Mouse (Mus musculus): ENCODE measurements at regions not wholly inside any gene's neighbourhood (a gene's known extent, or its start where the extent isn't known, plus 50 kb on each side); places are given as distances from the start of the nearest gene placed in this dataset.

DNA sequence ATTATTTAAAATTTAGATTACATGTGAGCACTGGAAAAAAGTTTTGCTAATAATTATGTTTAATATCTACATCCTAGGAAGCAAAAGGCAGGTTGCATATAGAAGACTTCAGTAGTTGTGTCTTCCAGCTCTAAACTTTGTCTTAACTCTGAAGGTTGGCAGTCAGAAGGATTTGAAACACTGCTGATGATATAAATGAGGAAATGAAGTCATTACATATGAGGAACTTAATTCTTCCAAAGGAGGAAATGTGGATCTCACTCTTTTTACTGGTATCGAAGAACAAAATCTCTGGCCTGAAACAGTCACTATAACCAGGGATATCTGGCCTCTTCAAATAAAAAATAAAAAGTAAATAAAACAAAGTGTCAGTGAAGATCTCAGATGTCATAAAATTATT is 173.1 kb downstream of the Calcrl start:
- no peaks in the 10 kb centered on the region for H3K9me3 ChIP-seq (replicated peaks; ENCODE audit: low read length)
- no peaks in the 10 kb centered on the region for H3K27me3 ChIP-seq (ENCODE audit: insufficient read depth, low read length)
- no peak overlapping the region for H3K4me3 ChIP-seq (replicated peaks; ENCODE audit: low read depth, low read length)
- H3K4me1 ChIP-seq (replicated peaks; ENCODE audit: insufficient read depth, low read length), result no peaks in the 10 kb centered on the region
- no peaks in the 10 kb centered on the region for H3K36me3 ChIP-seq (ENCODE audit: insufficient read depth, low read length)
- H3K27ac ChIP-seq, result no peak overlapping the region
- DNase-seq (ENCODE audit: low spot score) (no peak), ATAC-seq (replicated peaks; ENCODE audit: low FRiP score, low read depth) (no peak)
- no peak overlapping the region for H3K4me2 ChIP-seq (ENCODE audit: low read length)
- H3K9ac ChIP-seq (ENCODE audit: low read depth, low read length), result no peak overlapping the region
- no peak for TF ChIP-seq CTCF (IDR thresholded peaks at IDR 0.05; ENCODE audit: low read depth)
- WGBS, result 88% methylated on average over 1 of the region's 1 CpGs

- Histone ChIP-seq H3K9ac (ENCODE audit: low read depth, low read length) (no peak overlapping the region), H3K9me3 (replicated peaks; ENCODE audit: low read length) (no peaks in the 10 kb centered on the region), H3K4me1 (replicated peaks; ENCODE audit: insufficient read depth, low read length) (no peaks in the 10 kb centered on the region), H3K27me3 (ENCODE audit: insufficient read depth, low read length) (no peaks in the 10 kb centered on the region), H3K27ac (no peak overlapping the region), H3K4me3 (replicated peaks; ENCODE audit: low read depth, low read length) (no peak overlapping the region), H3K36me3 (ENCODE audit: insufficient read depth, low read length) (no peaks in the 10 kb centered on the region), H3K4me2 (ENCODE audit: low read length) (no peak overlapping the region)
- ATAC-seq (replicated peaks; ENCODE audit: low FRiP score, low read depth) (peak; percentile 72; the same call in 1 of the 2 replicates), DNase-seq (ENCODE audit: low spot score) (peak; percentile 90)
- TF ChIP-seq CTCF (IDR thresholded peaks at IDR 0.05; ENCODE audit: low read depth), result no peak
- WGBS, result 33% methylated on average over 2 of the region's 2 CpGs
Observed at GRCm38 (mm10) chr2:84258339-84259006, 166.7 kb downstream of the Calcrl start.

- Histone ChIP-seq H3K27me3 (ENCODE audit: insufficient read depth, low read length) (no peaks in the 10 kb centered on the region), H3K27ac (no peak overlapping the region), H3K4me1 (replicated peaks; ENCODE audit: insufficient read depth, low read length) (no peaks in the 10 kb centered on the region), H3K9ac (ENCODE audit: low read depth, low read length) (no peak overlapping the region), H3K9me3 (replicated peaks; ENCODE audit: low read length) (no peaks in the 10 kb centered on the region), H3K4me3 (replicated peaks; ENCODE audit: low read depth, low read length) (no peak overlapping the region), H3K4me2 (ENCODE audit: low read length) (no peak overlapping the region), H3K36me3 (ENCODE audit: insufficient read depth, low read length) (no peaks in the 10 kb centered on the region)
- DNase-seq (ENCODE audit: low spot score) (peak; percentile 61), ATAC-seq (replicated peaks; ENCODE audit: low FRiP score, low read depth) (no peak)
- WGBS, result 52% methylated on average over 1 of the region's 1 CpGs
- TF ChIP-seq CTCF (IDR thresholded peaks at IDR 0.05; ENCODE audit: low read depth), result peak; percentile 48; the same call in 1 of the 2 replicates
Observed at GRCm38 (mm10) chr2:84259222-84259621, 166.0 kb downstream of the Calcrl start.

DNA sequence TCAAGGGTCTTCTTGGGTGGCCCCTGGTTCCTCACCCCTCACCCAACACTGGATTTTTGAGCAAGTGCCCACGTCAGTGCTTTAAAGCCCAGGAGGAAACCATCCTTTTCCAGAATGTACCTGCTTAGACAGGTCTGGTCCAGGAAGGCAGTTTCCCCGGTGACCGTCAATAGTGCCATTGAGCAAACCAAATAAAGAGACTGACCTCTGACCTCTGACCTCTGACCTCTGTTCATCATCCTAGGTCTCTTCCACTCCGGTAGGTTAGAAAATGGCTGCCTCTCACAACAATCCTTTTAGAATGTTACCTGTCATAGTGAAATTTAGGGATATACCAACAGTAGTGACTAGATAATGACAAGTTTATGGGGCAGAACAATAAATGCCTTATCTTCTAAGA is 164.5 kb downstream of the Calcrl start:
- Histone ChIP-seq H3K9ac (ENCODE audit: low read depth, low read length) (no peak overlapping the region), H3K36me3 (ENCODE audit: insufficient read depth, low read length) (no peaks in the 10 kb centered on the region), H3K27me3 (ENCODE audit: insufficient read depth, low read length) (no peaks in the 10 kb centered on the region), H3K4me3 (replicated peaks; ENCODE audit: low read depth, low read length) (no peak overlapping the region), H3K4me1 (replicated peaks; ENCODE audit: insufficient read depth, low read length) (no peaks in the 10 kb centered on the region), H3K27ac (no peak overlapping the region), H3K9me3 (replicated peaks; ENCODE audit: low read length) (no peaks in the 10 kb centered on the region), H3K4me2 (ENCODE audit: low read length) (no peak overlapping the region)
- TF ChIP-seq CTCF (IDR thresholded peaks at IDR 0.05; ENCODE audit: low read depth), result no peak
- ATAC-seq (replicated peaks; ENCODE audit: low FRiP score, low read depth), result no peak
- no peak for DNase-seq (ENCODE audit: low spot score)
- WGBS, result 60% methylated on average over 4 of the region's 4 CpGs

DNA sequence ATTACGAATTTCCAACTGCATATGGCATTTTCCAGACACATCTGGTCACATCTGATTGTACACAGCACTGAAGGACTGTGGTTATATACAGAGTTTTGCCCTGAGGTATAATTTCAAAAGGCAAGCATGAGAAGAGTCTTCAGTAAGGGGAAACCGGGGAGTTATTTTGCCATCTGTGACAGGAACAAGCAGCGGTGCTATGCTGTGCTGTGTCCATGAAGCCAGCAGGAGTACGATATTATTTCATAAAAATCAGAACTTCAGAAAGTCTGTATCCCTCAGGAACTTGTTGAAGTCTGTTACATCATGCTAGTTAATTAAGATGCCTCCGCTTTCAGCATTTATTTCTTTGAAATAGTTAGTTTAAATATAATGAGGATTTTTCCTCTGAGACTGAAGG is 163.7 kb downstream of the Calcrl start:
- TF ChIP-seq CTCF (IDR thresholded peaks at IDR 0.05; ENCODE audit: low read depth), result no peak
- no peak overlapping the region for H3K9ac ChIP-seq (ENCODE audit: low read depth, low read length)
- 80% methylated on average over 5 of the region's 5 CpGs for WGBS
- ATAC-seq (replicated peaks; ENCODE audit: low FRiP score, low read depth), result no peak
- no peaks in the 10 kb centered on the region for H3K27me3 ChIP-seq (ENCODE audit: insufficient read depth, low read length)
- no peak overlapping the region for H3K27ac ChIP-seq
- no peak overlapping the region for H3K4me3 ChIP-seq (replicated peaks; ENCODE audit: low read depth, low read length)
- H3K36me3 ChIP-seq (ENCODE audit: insufficient read depth, low read length), result no peaks in the 10 kb centered on the region
- DNase-seq (ENCODE audit: low spot score), result no peak
- no peaks in the 10 kb centered on the region for H3K9me3 ChIP-seq (replicated peaks; ENCODE audit: low read length)
- no peaks in the 10 kb centered on the region for H3K4me1 ChIP-seq (replicated peaks; ENCODE audit: insufficient read depth, low read length)
- H3K4me2 ChIP-seq (ENCODE audit: low read length), result no peak overlapping the region

DNA sequence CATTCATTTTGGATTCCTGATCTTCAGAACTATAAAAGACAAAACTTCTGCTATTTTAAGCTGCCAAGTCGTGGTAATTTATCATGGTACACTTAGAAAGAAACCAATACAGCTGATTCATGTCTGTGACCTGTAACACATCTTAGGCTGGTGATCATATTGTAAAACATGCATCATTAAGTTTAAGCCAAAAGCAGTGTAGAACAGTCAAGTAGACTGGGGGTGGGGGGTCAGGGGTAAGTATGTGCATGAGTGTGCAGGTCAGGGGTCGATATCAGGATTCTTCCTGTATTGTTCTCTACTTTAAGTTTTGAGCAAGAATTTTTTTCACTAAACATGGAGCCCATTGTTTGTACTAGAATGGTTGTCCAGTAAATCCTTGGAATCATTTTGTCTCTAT is 160.7 kb downstream of the Calcrl start:
- Histone ChIP-seq H3K27me3 (ENCODE audit: insufficient read depth, low read length) (no peaks in the 10 kb centered on the region), H3K9ac (ENCODE audit: low read depth, low read length) (no peak overlapping the region), H3K9me3 (replicated peaks; ENCODE audit: low read length) (no peaks in the 10 kb centered on the region), H3K4me1 (replicated peaks; ENCODE audit: insufficient read depth, low read length) (no peaks in the 10 kb centered on the region), H3K27ac (no peak overlapping the region), H3K4me2 (ENCODE audit: low read length) (no peak overlapping the region), H3K36me3 (ENCODE audit: insufficient read depth, low read length) (no peaks in the 10 kb centered on the region), H3K4me3 (replicated peaks; ENCODE audit: low read depth, low read length) (no peak overlapping the region)
- TF ChIP-seq CTCF (IDR thresholded peaks at IDR 0.05; ENCODE audit: low read depth), result no peak
- 29% methylated on average over 2 of the region's 2 CpGs for WGBS
- DNase-seq (ENCODE audit: low spot score), result peak; percentile 72
- ATAC-seq (replicated peaks; ENCODE audit: low FRiP score, low read depth), result peak; percentile 54; the same call in 1 of the 2 replicates

- Histone ChIP-seq H3K36me3 (ENCODE audit: insufficient read depth, low read length) (no peaks in the 10 kb centered on the region), H3K4me3 (replicated peaks; ENCODE audit: low read depth, low read length) (no peak overlapping the region), H3K27me3 (ENCODE audit: insufficient read depth, low read length) (no peaks in the 10 kb centered on the region), H3K9me3 (replicated peaks; ENCODE audit: low read length) (no peaks in the 10 kb centered on the region), H3K9ac (ENCODE audit: low read depth, low read length) (no peak overlapping the region), H3K27ac (no peak overlapping the region), H3K4me1 (replicated peaks; ENCODE audit: insufficient read depth, low read length) (no peaks in the 10 kb centered on the region), H3K4me2 (ENCODE audit: low read length) (no peak overlapping the region)
- DNase-seq (ENCODE audit: low spot score) (no peak), ATAC-seq (replicated peaks; ENCODE audit: low FRiP score, low read depth) (no peak)
- TF ChIP-seq CTCF (IDR thresholded peaks at IDR 0.05; ENCODE audit: low read depth), result no peak
Observed at GRCm38 (mm10) chr2:84265002-84265401, 160.2 kb downstream of the Calcrl start.

Measured in kidney, postnatal 0 days (tissue).